In genomic region chr5:142673082-142673481, GRCm38 (mm10) we compare ENCODE assay signal across 9 mouse cellular contexts. TPM values are rescaled to one million over a fixed set of nuclear protein-coding genes. Genes with fewer than 3 reads are reported as not detected.
DNase-seq lines count a peak whose midpoint lies in the region; ATAC-seq and TF ChIP-seq lines count a peak whose summit lies in the region.
"Had no signal": no experiment of that assay in that cellular context is flagged by ENCODE, and none has a peak within 500 bp of the region (broad histone marks: within the 10 kb centered on the region; RNA-seq: fewer than 3 reads in every experiment).

No protein-coding gene starts in this region.

- ATAC-seq in lung, postnatal 0 days: no peak; the same call in 1 of the 2 replicates
- ATAC-seq in hindbrain, embryonic 11.5 days (ENCODE audit: low FRiP score): peak; percentile 66; the same call in 1 of the 2 replicates
- peak; percentile 50 for ATAC-seq in neural tube, embryonic 12.5 days (ENCODE audit: low FRiP score, low read depth)
- no peak for ATAC-seq in CD4-positive, CD25-positive, alpha-beta regulatory T cell, adult 4 months
- ATAC-seq in erythroblast, adult 5-6 weeks (replicated peaks; ENCODE audit: low FRiP score, poor library complexity, severe bottlenecking): no peak

- 22% methylated on average over 5 of the region's 5 CpGs for WGBS in lung, postnatal 0 days
- 28% methylated on average over 5 of the region's 5 CpGs for WGBS in hindbrain, embryonic 11.5 days
- 24% methylated on average over 5 of the region's 5 CpGs for WGBS in neural tube, embryonic 12.5 days

- no peaks in the 10 kb centered on the region for H3K27me3 ChIP-seq in lung, postnatal 0 days (replicated peaks; ENCODE audit: insufficient read depth, low read length)
- H3K27me3 ChIP-seq in hindbrain, embryonic 11.5 days (ENCODE audit: control insufficient read depth, insufficient read depth, low read length): no peaks in the 10 kb centered on the region
- H3K27me3 ChIP-seq in neural tube, embryonic 12.5 days (replicated peaks): no peaks in the 10 kb centered on the region

- DNase-seq in adrenal gland, adult 2 months: peak; percentile 43
- no peak for DNase-seq in adrenal gland, adult 8-10 months
- DNase-seq in lung, postnatal 0 days (ENCODE audit: low spot score): no peak
- DNase-seq in lung, adult 18-20 months: no peak
- peak; percentile 51 for DNase-seq in hindbrain, embryonic 11.5 days (ENCODE audit: low spot score)

- H3K4me3 ChIP-seq in lung, postnatal 0 days (ENCODE audit: low read depth, low read length): no peak overlapping the region
- H3K4me3 ChIP-seq in hindbrain, embryonic 11.5 days (ENCODE audit: low read depth, low read length): no peak overlapping the region
- no peak overlapping the region for H3K4me3 ChIP-seq in neural tube, embryonic 12.5 days

- no peaks in the 10 kb centered on the region for H3K9me3 ChIP-seq in lung, postnatal 0 days (ENCODE audit: low read length)
- no peaks in the 10 kb centered on the region for H3K9me3 ChIP-seq in hindbrain, embryonic 11.5 days (ENCODE audit: control insufficient read depth, low read length)
- H3K9me3 ChIP-seq in neural tube, embryonic 12.5 days: no peaks in the 10 kb centered on the region

- H3K36me3 ChIP-seq in lung, postnatal 0 days (ENCODE audit: insufficient read depth, low read length): 0 out of 2 replicates have a peak, but pooled peaks cover 5% of the 10 kb centered on the region
- no peaks in the 10 kb centered on the region for H3K36me3 ChIP-seq in hindbrain, embryonic 11.5 days (ENCODE audit: control insufficient read depth, insufficient read depth, low read length)
- peaks cover 16% of the 10 kb centered on the region for H3K36me3 ChIP-seq in neural tube, embryonic 12.5 days

- peak; percentile 62 for TF ChIP-seq CTCF in lung, postnatal 0 days (IDR thresholded peaks at IDR 0.05)

- no peak overlapping the region for H3K4me2 ChIP-seq in lung, postnatal 0 days (replicated peaks; ENCODE audit: low read depth, low read length)
- no peak overlapping the region for H3K4me2 ChIP-seq in hindbrain, embryonic 11.5 days (replicated peaks; ENCODE audit: low read depth, low read length)
- no peak overlapping the region for H3K4me2 ChIP-seq in neural tube, embryonic 12.5 days (replicated peaks)

- H3K27ac ChIP-seq in lung, postnatal 0 days (ENCODE audit: low read length): no peak overlapping the region
- H3K27ac ChIP-seq in hindbrain, embryonic 11.5 days (ENCODE audit: low read depth, low read length): no peak overlapping the region
- no peak overlapping the region for H3K27ac ChIP-seq in neural tube, embryonic 12.5 days
- H3K27ac ChIP-seq: macrophage had no signal

- H3K4me1 ChIP-seq in lung, postnatal 0 days (ENCODE audit: insufficient read depth, low read depth, low read length): no peaks in the 10 kb centered on the region
- H3K4me1 ChIP-seq in hindbrain, embryonic 11.5 days (replicated peaks; ENCODE audit: control insufficient read depth, insufficient read depth, low read length): no peaks in the 10 kb centered on the region
- H3K4me1 ChIP-seq in neural tube, embryonic 12.5 days: 0 out of 2 replicates have a peak, but pooled peaks cover 6% of the 10 kb centered on the region

- H3K9ac ChIP-seq in lung, postnatal 0 days (replicated peaks; ENCODE audit: low read depth): no peak overlapping the region
- no peak overlapping the region for H3K9ac ChIP-seq in hindbrain, embryonic 11.5 days (ENCODE audit: low read depth, low read length)
- H3K9ac ChIP-seq in neural tube, embryonic 12.5 days: no peak overlapping the region

- TF ChIP-seq EP300 in lung, postnatal 0 days (IDR thresholded peaks at IDR 0.05): no peak

RNA-seq across cellular contexts. Expression of gene Slc29a4, which starts 19.2 kb away (rescaled TPM):
- 10 to 100 TPM; 20.9 to 32.0 TPM for total RNA-seq in adrenal gland, adult 2 months (2021)
- polyA plus RNA-seq in adrenal gland, adult 2 months (2012; rRNA removed): 48.8 and 69.9 TPM in 2 replicates
- total RNA-seq in adrenal gland, adult 8-10 months (2022): 10 to 100 TPM; 19.9 to 51.4 (median 32.9) TPM
- 2.3 TPM in 2 replicates for polyA plus RNA-seq in lung, postnatal 0 days (2015; fragmentation: Nextera tagmentation; extraction: Ambion mirVana)
- polyA plus RNA-seq in hindbrain, embryonic 11.5 days (2014; fragmentation: Nextera tagmentation; extraction: Ambion mirVana): 24.1 and 24.7 TPM in 2 replicates
- polyA plus RNA-seq in neural tube, embryonic 12.5 days (2016; fragmentation: Nextera tagmentation; extraction: Ambion mirVana): 65.0 and 66.7 TPM in 2 replicates
- polyA plus RNA-seq in CD4-positive, CD25-positive, alpha-beta regulatory T cell, adult 4 months (2017; shearing (Covaris generic)): under 1 TPM in 1 of 2 experiments, not detected in 1; 0.11 TPM
- total RNA-seq in erythroblast, adult 5-6 weeks (2015; ENCODE audit: low replicate concordance): not detected in 2 replicates
- total RNA-seq in erythroblast, adult 5-6 weeks (2017; ENCODE audit: low replicate concordance): not detected in 2 replicates
- polyA plus RNA-seq: macrophage had no signal

RNA-seq across cellular contexts. Expression of gene Wipi2, which starts 45.6 kb away (rescaled TPM):
- 100 to 1,000 TPM in 1 of 2 experiments, 10 to 100 TPM in 1; 90.9 to 108 TPM for total RNA-seq in adrenal gland, adult 2 months (2021)
- 58.0 and 63.5 TPM in 2 replicates for polyA plus RNA-seq in adrenal gland, adult 2 months (2012; rRNA removed)
- total RNA-seq in adrenal gland, adult 8-10 months (2022): 100 to 1,000 TPM in 2 of 4 experiments, 10 to 100 TPM in 2; 92.3 to 120 (median 107) TPM
- 25.7 and 26.6 TPM in 2 replicates for polyA plus RNA-seq in lung, postnatal 0 days (2015; fragmentation: Nextera tagmentation; extraction: Ambion mirVana)
- 43.3 and 52.0 TPM in 2 replicates for polyA plus RNA-seq in hindbrain, embryonic 11.5 days (2014; fragmentation: Nextera tagmentation; extraction: Ambion mirVana)
- polyA plus RNA-seq in neural tube, embryonic 12.5 days (2016; fragmentation: Nextera tagmentation; extraction: Ambion mirVana): 58.1 and 61.6 TPM in 2 replicates
- polyA plus RNA-seq in CD4-positive, CD25-positive, alpha-beta regulatory T cell, adult 4 months (2017; shearing (Covaris generic)): 10 to 100 TPM; 17.2 to 20.1 TPM
- 50.6 and 60.9 TPM in 2 replicates for total RNA-seq in erythroblast, adult 5-6 weeks (2015; ENCODE audit: low replicate concordance)
- total RNA-seq in erythroblast, adult 5-6 weeks (2017; ENCODE audit: low replicate concordance): 115 and 134 TPM in 2 replicates

Comparison
In these comparisons a context has a peak if more than half of its experiments do, and no peak if none do; other contexts are left out.
1. DNase-seq: peak in adrenal gland, adult 2 months (single experiment) and hindbrain, embryonic 11.5 days (single experiment); none in adrenal gland, adult 8-10 months (single experiment), lung, postnatal 0 days (single experiment) and lung, adult 18-20 months (0 of 2).
2. ATAC-seq: peak in hindbrain, embryonic 11.5 days (single experiment) and neural tube, embryonic 12.5 days (single experiment); none in lung, postnatal 0 days (single experiment), CD4-positive, CD25-positive, alpha-beta regulatory T cell, adult 4 months (single experiment) and erythroblast, adult 5-6 weeks (single experiment).